Mouse (Mus musculus) mature B cell (primary cell): ENCODE measurements around the gene Rfc3.
"Not testable (repeated sequence)": the region's sequence is repeated elsewhere in the genome, so short reads cannot be mapped to it uniquely, and the experiment has no call there.

Experiments
- in situ Hi-C: fragments of 300-500 bp; cut with MboI; formaldehyde crosslinking; loops from 2 replicates; pipeline ENCODE4 v1.14.3; 2019

Rfc3 gene

GRCm38 (mm10) chr5:151650700-151651410, at the start of gene Rfc3:
Gene Rfc3 (minus strand): TSS chr5:151651242.
- in situ Hi-C loops, result no loop called here

GRCm38 (mm10) chr5:151693636-151694035, 42.6 kb upstream of the Rfc3 start:
- in situ Hi-C loops, result not testable (repeated sequence)

- in situ Hi-C loops, result no loop called here
Measured at GRCm38 (mm10) chr5:151686606-151687525, 35.8 kb upstream of the Rfc3 start.

- in situ Hi-C loops, result no loop called here
Measured at GRCm38 (mm10) chr5:151662207-151662606, 11.2 kb upstream of the Rfc3 start.

GRCm38 (mm10) chr5:151651411-151651784, 356 bp upstream of the Rfc3 start:
- in situ Hi-C loops, result no loop called here

- in situ Hi-C loops, result no loop called here
Measured at GRCm38 (mm10) chr5:151644845-151645244, 6.2 kb downstream of the Rfc3 start.

GRCm38 (mm10) chr5:151642867-151643266, 8.2 kb downstream of the Rfc3 start:
- in situ Hi-C loops, result no loop called here

- in situ Hi-C loops, result no loop called here
Measured at GRCm38 (mm10) chr5:151642102-151642501, 8.9 kb downstream of the Rfc3 start.

- in situ Hi-C loops, result no loop called here
Measured at GRCm38 (mm10) chr5:151605921-151606320, 45.1 kb downstream of the Rfc3 start, which contains the start of gene Vmn2r18. Gene Vmn2r18 (minus strand): TSS chr5:151606021.

GRCm38 (mm10) chr5:151601696-151602095, 49.3 kb downstream of the Rfc3 start:
- in situ Hi-C loops, result no loop called here
